Mouse (Mus musculus) thymus, adult 2 months (tissue): ENCODE data around the gene Igsf11. TPM values are rescaled to one million over a fixed set of nuclear protein-coding genes. Genes with fewer than 3 reads are reported as not detected.

Experiments used
- DNase-seq: peaks from one replicate; pipeline ENCODE4 v3.0.0; 2021
- H3K27ac ChIP-seq: fragments of 200-500 bp; 2 replicates; pipeline ENCODE4 v1.5.1; 2012; ENCODE audit warnings: low read length, control low read depth; ENCODE audit not compliant: control insufficient read depth, insufficient read depth
- H3K27me3 ChIP-seq: fragments of 200-500 bp; 2 replicates; pipeline ENCODE4 v1.6.1; 2012; ENCODE audit warnings: mild to moderate bottlenecking, low read length, moderate library complexity, mixed read lengths; ENCODE audit not compliant: control insufficient read depth, insufficient read depth
- H3K36me3 ChIP-seq: fragments of 200-500 bp; 2 replicates; pipeline ENCODE4 v1.6.1; 2012; ENCODE audit warnings: mild to moderate bottlenecking, low read length, moderate library complexity; ENCODE audit not compliant: control insufficient read depth, insufficient read depth
- H3K4me1 ChIP-seq: fragments of 200-500 bp; replicated peaks from 2 replicates; pipeline ENCODE4 v1.6.1; 2012; ENCODE audit warnings: low read length; ENCODE audit not compliant: control insufficient read depth, insufficient read depth
- H3K4me3 ChIP-seq: fragments of 200-500 bp; 2 replicates; pipeline ENCODE4 v1.5.1; 2012; ENCODE audit warnings: mild to moderate bottlenecking, low read length, control low read depth, moderate library complexity; ENCODE audit not compliant: control insufficient read depth, insufficient read depth
- CTCF ChIP-seq: fragments of 200-500 bp; IDR thresholded peaks from 2 replicates; pipeline ENCODE4 v1.5.1; 2012; ENCODE audit warnings: mild to moderate bottlenecking, control low read depth, low read length, moderate library complexity, borderline replicate concordance; ENCODE audit not compliant: control insufficient read depth, poor library complexity, insufficient read depth; ENCODE audit errors: extremely low read depth
- POLR2A ChIP-seq: fragments of 200-500 bp; IDR thresholded peaks from 2 replicates; pipeline ENCODE4 v1.6.1; 2012; ENCODE audit warnings: mild to moderate bottlenecking, low read length, control low read depth, moderate library complexity; ENCODE audit not compliant: control insufficient read depth, poor library complexity, insufficient read depth; ENCODE audit errors: extremely low read depth
- WGBS: fragments of 180-500 bp; shearing (Covaris S2); methylation state at CpG from one replicate; pipeline ENCODE4 v1.1.7; 2018; 5-methylcytosine and 5-hydroxymethylcytosine counted together
- polyA plus RNA-seq: library from polyadenylated mRNA; depleted of rRNA; stranded (reverse); fragments of >200 nt; gene quantifications from 2 replicates; pipeline ENCODE4 v1.2.3, GENCODE M21; 2012

The Igsf11 gene
- polyA plus RNA-seq, 1 experiment = 0.09 TPM

DNA sequence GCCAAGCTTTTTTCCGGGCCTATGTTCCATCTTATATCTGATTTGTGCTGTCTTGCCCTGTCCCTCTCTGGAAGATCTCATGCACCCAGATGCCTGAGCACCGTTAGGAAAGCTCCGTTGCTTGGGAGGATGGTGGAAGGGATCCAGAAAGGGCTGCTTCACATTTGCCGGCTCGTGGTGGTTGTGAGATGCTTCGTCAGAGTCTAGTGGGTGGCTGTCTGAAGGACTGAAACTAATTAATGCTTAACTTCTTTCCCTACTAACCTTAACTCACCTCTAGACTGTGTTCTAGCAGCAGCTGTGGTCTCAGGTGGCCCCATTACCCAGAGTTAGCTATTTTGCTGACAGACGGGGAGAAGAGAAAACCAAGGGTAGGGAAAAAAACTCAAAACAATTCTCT, 54.0 kb downstream of the Igsf11 start:
- H3K4me3 ChIP-seq = no peak overlapping the region
- no peak overlapping the region for H3K27ac ChIP-seq
- no peaks in the 10 kb centered on the region for H3K4me1 ChIP-seq
- no peak for TF ChIP-seq CTCF
- no peak for TF ChIP-seq POLR2A
- WGBS = 76% methylated on average over 7 of the region's 7 CpGs
- H3K27me3 ChIP-seq = no peaks in the 10 kb centered on the region
- no peak for DNase-seq
- no peaks in the 10 kb centered on the region for H3K36me3 ChIP-seq

DNA sequence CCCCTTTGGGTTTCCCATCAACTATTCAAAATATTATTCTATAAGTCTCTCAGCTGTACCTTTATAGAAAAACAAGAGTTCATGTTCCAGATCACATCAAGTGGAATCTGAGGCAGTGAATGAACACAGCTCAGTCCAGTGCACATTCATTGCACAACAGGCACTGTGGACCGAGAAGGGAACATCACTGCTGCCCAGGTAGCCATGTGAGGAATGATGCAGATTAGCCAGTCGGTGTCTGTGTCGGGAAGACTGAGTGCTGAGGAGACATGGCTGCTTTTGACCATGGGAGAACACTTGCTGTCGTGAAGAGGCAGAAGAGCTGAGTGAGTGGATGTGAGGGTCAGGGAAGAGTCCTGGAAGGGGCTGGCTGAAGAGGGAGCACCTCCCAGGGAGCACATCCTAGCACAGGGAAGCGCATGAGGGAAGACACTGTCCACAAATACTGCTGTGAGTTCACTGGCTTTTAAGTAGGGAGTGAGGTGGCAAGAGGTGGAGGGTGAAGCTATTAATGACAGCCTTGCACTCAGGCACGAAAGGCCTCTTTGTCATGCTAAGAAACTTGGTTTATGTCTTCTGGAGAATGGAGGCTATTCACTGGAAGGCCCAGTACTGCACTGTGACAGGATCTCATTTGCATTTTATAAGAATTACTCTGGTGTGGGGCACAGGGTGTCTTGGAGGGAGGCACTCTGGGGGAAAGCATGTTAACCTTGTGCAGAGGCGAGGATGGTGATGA, 54.8 kb downstream of the Igsf11 start:
- Histone ChIP-seq H3K36me3 (no peaks in the 10 kb centered on the region), H3K4me3 (no peak overlapping the region), H3K4me1 (no peaks in the 10 kb centered on the region), H3K27me3 (no peaks in the 10 kb centered on the region), H3K27ac (no peak overlapping the region)
- WGBS = 90% methylated on average over 7 of the region's 7 CpGs
- TF ChIP-seq CTCF (no peak), POLR2A (no peak)
- DNase-seq = no peak

DNA sequence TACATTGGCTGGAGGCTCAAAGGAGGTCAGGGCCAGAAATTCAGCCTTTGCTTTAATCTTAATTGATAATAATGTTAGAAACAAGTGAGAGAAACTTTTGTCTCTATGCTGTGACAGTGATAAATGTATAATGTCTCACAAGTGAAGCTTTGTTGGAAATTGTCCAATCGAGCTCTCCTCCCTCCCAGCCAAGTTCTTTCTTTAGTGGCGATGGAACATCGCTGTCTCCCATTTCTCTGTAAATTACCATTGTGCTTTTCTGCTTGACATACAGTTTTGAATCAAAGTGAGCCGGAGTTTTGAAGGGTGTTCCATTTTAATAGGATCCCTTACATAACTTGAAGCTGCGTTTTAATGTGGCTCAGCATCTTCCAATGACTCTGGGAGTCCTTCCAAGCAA, 56.0 kb downstream of the Igsf11 start:
- H3K4me3 ChIP-seq = no peak overlapping the region
- H3K4me1 ChIP-seq = no peaks in the 10 kb centered on the region
- no peak for TF ChIP-seq CTCF
- no peak for TF ChIP-seq POLR2A
- no peak for DNase-seq
- 95% methylated on average over 5 of the region's 5 CpGs for WGBS
- no peak overlapping the region for H3K27ac ChIP-seq
- no peaks in the 10 kb centered on the region for H3K36me3 ChIP-seq
- H3K27me3 ChIP-seq = no peaks in the 10 kb centered on the region

DNA sequence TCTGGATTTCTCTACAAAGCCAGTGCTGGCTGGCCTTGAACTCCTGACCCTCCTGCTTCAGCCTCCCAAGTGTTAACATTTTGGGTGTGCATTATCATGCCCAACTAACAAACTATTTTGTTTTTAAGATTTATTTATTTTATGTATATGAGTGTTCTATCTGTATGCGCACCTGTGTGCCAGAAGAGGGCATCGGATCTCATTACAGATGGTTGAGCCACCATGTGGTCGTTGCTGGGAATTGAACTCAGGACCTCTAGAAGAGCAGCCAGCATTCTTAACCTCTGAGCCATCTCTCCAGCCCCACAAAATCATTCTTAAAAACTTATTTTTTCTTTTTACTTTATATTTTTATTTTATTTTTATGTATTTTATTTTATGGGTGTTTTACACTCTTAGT, 60.4 kb downstream of the Igsf11 start:
- Histone ChIP-seq H3K27ac (no peak overlapping the region), H3K4me1 (no peaks in the 10 kb centered on the region), H3K27me3 (no peaks in the 10 kb centered on the region), H3K36me3 (no peaks in the 10 kb centered on the region), H3K4me3 (no peak overlapping the region)
- TF ChIP-seq CTCF (no peak), POLR2A (no peak)
- no peak for DNase-seq
- 94% methylated on average over 3 of the region's 3 CpGs for WGBS

DNA sequence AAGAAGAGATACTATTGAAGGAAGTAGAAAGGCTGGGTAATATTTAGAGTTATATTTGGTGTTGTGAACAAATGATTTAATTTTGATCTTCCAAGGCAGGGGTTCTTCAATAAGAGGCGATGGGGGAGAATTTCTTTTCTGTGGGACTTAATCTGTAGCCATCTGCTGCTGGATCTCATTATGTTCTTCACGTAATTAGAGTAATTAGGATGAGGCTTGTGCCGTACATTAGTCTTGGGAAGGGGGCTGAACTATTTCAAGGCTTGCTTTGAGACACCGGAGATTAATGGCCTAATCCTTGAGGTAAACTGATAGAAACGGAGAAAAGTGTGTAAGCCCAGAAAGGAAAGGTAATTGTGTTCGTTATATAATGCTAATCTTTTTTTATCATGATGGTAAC, 61.4 kb downstream of the Igsf11 start:
- no peak overlapping the region for H3K4me3 ChIP-seq
- TF ChIP-seq CTCF (no peak), POLR2A (no peak)
- no peaks in the 10 kb centered on the region for H3K27me3 ChIP-seq

DNA sequence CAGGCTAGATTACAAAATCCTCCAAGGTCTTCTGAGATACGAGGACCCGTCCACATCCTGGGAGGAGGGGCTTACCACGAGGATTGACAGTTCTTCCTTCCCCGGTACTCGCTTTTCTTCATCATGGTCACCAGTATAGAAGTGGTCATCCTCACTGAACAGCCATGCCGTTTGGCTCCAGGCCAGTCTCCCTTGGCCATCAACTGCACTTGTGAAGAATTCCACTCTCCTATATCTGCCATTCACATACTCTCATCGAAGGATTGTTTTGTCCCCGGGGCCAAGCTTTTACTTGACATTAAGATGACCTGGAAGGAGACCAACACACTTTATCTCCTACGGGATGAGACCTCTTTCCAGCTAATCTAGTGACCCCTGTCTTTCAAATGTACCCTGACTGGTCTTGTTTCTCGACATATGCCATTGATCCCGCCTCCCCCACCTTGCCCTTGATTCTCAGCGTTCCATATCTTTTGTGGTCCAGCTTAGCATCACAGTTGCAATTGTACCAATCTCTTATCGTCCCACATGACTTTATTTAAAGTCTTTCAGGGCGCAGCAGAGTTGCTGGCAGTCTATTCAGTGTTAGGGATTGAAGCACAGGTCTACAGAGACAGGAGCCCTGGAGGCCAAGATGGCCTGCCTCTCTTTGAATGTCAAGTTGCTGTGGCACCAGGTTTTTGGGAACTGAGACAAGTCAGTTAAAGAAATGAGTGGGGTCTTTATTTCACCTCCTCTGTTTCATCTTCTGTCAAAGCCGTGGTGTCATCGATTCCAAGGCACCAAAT, 62.2 kb downstream of the Igsf11 start:
- WGBS = 93% methylated on average over 16 of the region's 16 CpGs
- no peak overlapping the region for H3K27ac ChIP-seq
- H3K27me3 ChIP-seq = no peaks in the 10 kb centered on the region
- H3K4me1 ChIP-seq = no peaks in the 10 kb centered on the region
- H3K36me3 ChIP-seq = no peaks in the 10 kb centered on the region
- TF ChIP-seq POLR2A (no peak), CTCF (no peak)
- no peak overlapping the region for H3K4me3 ChIP-seq
- no peak for DNase-seq

More for the DNA sequence above, 61.4 kb downstream of the Igsf11 start:
- no peak for DNase-seq
- Histone ChIP-seq H3K36me3 (no peaks in the 10 kb centered on the region), H3K4me1 (no peaks in the 10 kb centered on the region), H3K27ac (no peak overlapping the region)
- 93% methylated on average over 6 of the region's 6 CpGs for WGBS
